Mouse (Mus musculus) hindbrain, embryonic 16.5 days (tissue): Measurements from ENCODE around the gene Robo1. TPM values are rescaled to one million over a fixed set of nuclear protein-coding genes. Genes with fewer than 3 reads are reported as not detected.

Experiments
- ATAC-seq: fragments of 200-750 bp; cut with Nextera tagmentation; 2 replicates; pipeline ENCODE4 v1.8.0; 2017; ENCODE audit warnings: moderate TSS enrichment, moderate library complexity
- H3K27ac ChIP-seq: fragments of 300-500 bp; sonication (generic); 2 replicates; pipeline ENCODE4 v1.5.1; 2014; ENCODE audit warnings: low read depth, mild to moderate bottlenecking, control low read depth, low read length, moderate library complexity
- H3K27me3 ChIP-seq: fragments of 300-500 bp; sonication (generic); replicated peaks from 2 replicates; pipeline ENCODE4 v1.6.1; 2014; ENCODE audit warnings: low read length; ENCODE audit not compliant: control insufficient read depth, insufficient read depth
- H3K36me3 ChIP-seq: fragments of 300-500 bp; sonication (generic); 2 replicates; pipeline ENCODE4 v1.6.1; 2014; ENCODE audit warnings: mild to moderate bottlenecking, low read length, moderate library complexity, mixed read lengths; ENCODE audit not compliant: control insufficient read depth, insufficient read depth
- H3K4me1 ChIP-seq: fragments of 300-500 bp; sonication (generic); 2 replicates; pipeline ENCODE4 v1.6.1; 2014; ENCODE audit warnings: low read depth, low read length; ENCODE audit not compliant: control insufficient read depth, insufficient read depth
- H3K4me2 ChIP-seq: fragments of 300-500 bp; sonication (generic); 2 replicates; pipeline ENCODE4 v1.6.1; 2014; ENCODE audit warnings: mild to moderate bottlenecking, low read length, control low read depth, moderate library complexity
- H3K4me3 ChIP-seq: fragments of 300-500 bp; sonication (generic); 2 replicates; pipeline ENCODE4 v1.5.1; 2014; ENCODE audit warnings: mild to moderate bottlenecking, low read length, control low read depth, moderate library complexity
- H3K9ac ChIP-seq: fragments of 300-500 bp; sonication (generic); 2 replicates; pipeline ENCODE4 v1.6.1; 2014; ENCODE audit warnings: low read depth, mild to moderate bottlenecking, control low read depth, low read length, moderate library complexity
- H3K9me3 ChIP-seq: fragments of 300-500 bp; sonication (generic); 2 replicates; pipeline ENCODE4 v1.6.1; 2014; ENCODE audit warnings: mild to moderate bottlenecking, low read length, moderate library complexity; ENCODE audit not compliant: control insufficient read depth
- WGBS: fragments of 180-500 bp; shearing (Covaris S2); extraction: QIAGEN DNeasy Blood & Tissue Kit; methylation state at CpG from one replicate; pipeline ENCODE4 v1.1.7; 2014; 5-methylcytosine and 5-hydroxymethylcytosine counted together
- polyA plus RNA-seq: library from polyadenylated mRNA; unstranded; fragments of >200 nt; fragmentation: Nextera tagmentation; extraction: Ambion mirVana; gene quantifications from 2 replicates; pipeline ENCODE4 v1.2.1, GENCODE M21; 2015

The Robo1 gene
- polyA plus RNA-seq, 1 experiment from 2014 or later: 26.8 TPM

- 19% methylated on average over 15 of the region's 15 CpGs for WGBS
- ATAC-seq: peak; percentile 78
- Histone ChIP-seq H3K9me3 (no peaks in the 10 kb centered on the region), H3K4me2 (peak overlapping the region; percentile 44), H3K27me3 (no peaks in the 10 kb centered on the region), H3K9ac (no peak overlapping the region), H3K4me1 (peaks cover 6% of the 10 kb centered on the region), H3K36me3 (no peaks in the 10 kb centered on the region), H3K4me3 (0 out of 2 replicates have a peak overlapping the region, but pooled peaks have one; percentile 9), H3K27ac (no peak overlapping the region)
Measured at GRCm38 (mm10) chr16:72924423-72925224, 616.5 kb downstream of the Robo1 start.

- ATAC-seq: peak; percentile 25; the same call in 1 of the 2 replicates
- H3K4me2 ChIP-seq: no peak overlapping the region
- no peak overlapping the region for H3K4me3 ChIP-seq
- 58% methylated on average over 6 of the region's 6 CpGs for WGBS
- H3K9me3 ChIP-seq: no peaks in the 10 kb centered on the region
- peaks cover 6% of the 10 kb centered on the region for H3K4me1 ChIP-seq
- H3K27ac ChIP-seq: no peak overlapping the region
- H3K27me3 ChIP-seq: no peaks in the 10 kb centered on the region
- H3K36me3 ChIP-seq: no peaks in the 10 kb centered on the region
- no peak overlapping the region for H3K9ac ChIP-seq
Measured at GRCm38 (mm10) chr16:72928525-72929122, 620.5 kb downstream of the Robo1 start.

- no peak overlapping the region for H3K27ac ChIP-seq
- no peak overlapping the region for H3K4me2 ChIP-seq
- no peaks in the 10 kb centered on the region for H3K4me1 ChIP-seq
- no peaks in the 10 kb centered on the region for H3K9me3 ChIP-seq
- no peak overlapping the region for H3K4me3 ChIP-seq
- WGBS: 79% methylated on average over 4 of the region's 4 CpGs
- no peaks in the 10 kb centered on the region for H3K27me3 ChIP-seq
- H3K36me3 ChIP-seq: no peaks in the 10 kb centered on the region
- no peak overlapping the region for H3K9ac ChIP-seq
- no peak for ATAC-seq
Measured at GRCm38 (mm10) chr16:72930871-72931270, 622.8 kb downstream of the Robo1 start.

GRCm38 (mm10) chr16:72934908-72935307 lies 626.8 kb downstream of the Robo1 start:
- Histone ChIP-seq H3K36me3 (no peaks in the 10 kb centered on the region), H3K27ac (no peak overlapping the region), H3K9me3 (no peaks in the 10 kb centered on the region), H3K4me2 (no peak overlapping the region), H3K4me3 (no peak overlapping the region), H3K4me1 (no peaks in the 10 kb centered on the region), H3K9ac (no peak overlapping the region), H3K27me3 (no peaks in the 10 kb centered on the region)
- ATAC-seq: no peak

- Histone ChIP-seq H3K4me1 (no peaks in the 10 kb centered on the region), H3K27ac (no peak overlapping the region), H3K27me3 (no peaks in the 10 kb centered on the region), H3K4me2 (no peak overlapping the region), H3K9ac (no peak overlapping the region), H3K9me3 (no peaks in the 10 kb centered on the region), H3K36me3 (no peaks in the 10 kb centered on the region), H3K4me3 (no peak overlapping the region)
- ATAC-seq: no peak
- WGBS: 54% methylated on average over 3 of the region's 3 CpGs
Measured at GRCm38 (mm10) chr16:72937183-72937582, 629.1 kb downstream of the Robo1 start.

- H3K9me3 ChIP-seq: no peaks in the 10 kb centered on the region
- H3K27ac ChIP-seq: no peak overlapping the region
- H3K9ac ChIP-seq: no peak overlapping the region
- H3K4me3 ChIP-seq: no peak overlapping the region
- no peak overlapping the region for H3K4me2 ChIP-seq
- 65% methylated on average over 3 of the region's 3 CpGs for WGBS
- no peaks in the 10 kb centered on the region for H3K36me3 ChIP-seq
- H3K4me1 ChIP-seq: no peaks in the 10 kb centered on the region
- H3K27me3 ChIP-seq: no peaks in the 10 kb centered on the region
- no peak for ATAC-seq
Measured at GRCm38 (mm10) chr16:72939862-72940261, 631.8 kb downstream of the Robo1 start.

- H3K4me1 ChIP-seq: no peaks in the 10 kb centered on the region
- no peak overlapping the region for H3K9ac ChIP-seq
- no peaks in the 10 kb centered on the region for H3K27me3 ChIP-seq
- H3K36me3 ChIP-seq: no peaks in the 10 kb centered on the region
- no peak overlapping the region for H3K4me3 ChIP-seq
- no peak for ATAC-seq
- 63% methylated on average over 8 of the region's 8 CpGs for WGBS
- no peak overlapping the region for H3K4me2 ChIP-seq
- no peak overlapping the region for H3K27ac ChIP-seq
- no peaks in the 10 kb centered on the region for H3K9me3 ChIP-seq
Measured at GRCm38 (mm10) chr16:72940786-72941185, 632.7 kb downstream of the Robo1 start.

GRCm38 (mm10) chr16:72944403-72944802 lies 636.3 kb downstream of the Robo1 start:
- ATAC-seq: no peak
- no peaks in the 10 kb centered on the region for H3K9me3 ChIP-seq
- no peak overlapping the region for H3K27ac ChIP-seq
- no peak overlapping the region for H3K4me2 ChIP-seq
- no peak overlapping the region for H3K9ac ChIP-seq
- H3K36me3 ChIP-seq: no peaks in the 10 kb centered on the region
- H3K4me1 ChIP-seq: no peaks in the 10 kb centered on the region
- H3K27me3 ChIP-seq: no peaks in the 10 kb centered on the region
- WGBS: 92% methylated on average over 4 of the region's 4 CpGs
- H3K4me3 ChIP-seq: no peak overlapping the region

GRCm38 (mm10) chr16:72951969-72952368 lies 643.9 kb downstream of the Robo1 start:
- H3K4me1 ChIP-seq: no peaks in the 10 kb centered on the region
- ATAC-seq: no peak
- no peak overlapping the region for H3K9ac ChIP-seq
- no peaks in the 10 kb centered on the region for H3K27me3 ChIP-seq
- H3K27ac ChIP-seq: no peak overlapping the region
- no peak overlapping the region for H3K4me2 ChIP-seq
- H3K4me3 ChIP-seq: no peak overlapping the region
- no peaks in the 10 kb centered on the region for H3K9me3 ChIP-seq
- WGBS: 58% methylated on average over 6 of the region's 6 CpGs
- no peaks in the 10 kb centered on the region for H3K36me3 ChIP-seq
